Mouse (Mus musculus): ENCODE data around the gene Ttc27. TPM values are rescaled to one million over a fixed set of nuclear protein-coding genes. Genes with fewer than 3 reads are reported as not detected.

Ttc27 gene
- 19.7 TPM for polyA plus RNA-seq (2017; shearing (Covaris generic))

GRCm38 (mm10) chr17:74717618-74718151 is at the start of gene Ttc27:
TSS of gene Ttc27 (plus strand) at chr17:74717732.

Other genes with a start within 250 kb of the Ttc27 start
- gene Yipf4, start 228.2 kb upstream of the Ttc27 start, polyA plus RNA-seq (2017; shearing (Covaris generic)): 125 TPM
- 53.0 TPM for gene Birc6, start 189.4 kb upstream of the Ttc27 start, polyA plus RNA-seq (2017; shearing (Covaris generic))

All from effector memory CD4-positive, alpha-beta T cell, adult 7 months (primary cell).